Mouse (Mus musculus) MEL (cell line): Measurements from ENCODE around the gene Grid1. TPM values are rescaled to one million over a fixed set of nuclear protein-coding genes. Genes with fewer than 3 reads are reported as not detected.

Experiments used
- DNase-seq: peaks from one replicate; pipeline ENCODE4 v3.0.0; 2011; ENCODE audit warnings: low read depth, low spot score
- H3K27ac ChIP-seq: 2 replicates; pipeline ENCODE4 v1.5.1; 2012; ENCODE audit warnings: low read depth, mild to moderate bottlenecking, control low read depth, low read length, moderate library complexity; ENCODE audit not compliant: control insufficient read depth
- H3K27me3 ChIP-seq, 2 experiments: fragments of 150-350 bp in 1 of 2; sonication (generic) in 1 of 2; 2 replicates each; pipeline ENCODE4 v1.6.1; 2012; ENCODE audit warnings: low read length in 2 of 2, mild to moderate bottlenecking in 2 of 2, improper control_type of control experiment in 1 of 2, moderate library complexity in 1 of 2; ENCODE audit not compliant: insufficient read depth in 2 of 2, control insufficient read depth in 1 of 2
- H3K36me3 ChIP-seq, 2 experiments: 2 replicates each; pipeline ENCODE4 v1.6.1; 2012 to 2014; ENCODE audit warnings: low read length in 2 of 2, improper control_type of control experiment in 1 of 2, inconsistent platforms in 1 of 2, mild to moderate bottlenecking in 1 of 2; ENCODE audit not compliant: insufficient read depth in 2 of 2, control insufficient read depth in 1 of 2
- H3K4me1 ChIP-seq, 2 experiments: fragments of 150-350 bp in 1 of 2; sonication (generic) in 1 of 2; 2 replicates each; pipeline ENCODE4 v1.6.1; 2012; ENCODE audit warnings: low read length in 2 of 2, improper control_type of control experiment in 1 of 2, mild to moderate bottlenecking in 1 of 2; ENCODE audit not compliant: insufficient read depth in 2 of 2, control insufficient read depth in 1 of 2
- H3K4me3 ChIP-seq, 2 experiments: fragments of 150-350 bp in 1 of 2; sonication (generic) in 1 of 2; 2 replicates each; pipeline ENCODE4 v1.5.1; 2012; ENCODE audit warnings: low read depth in 2 of 2, low read length in 2 of 2, mild to moderate bottlenecking in 2 of 2, moderate library complexity in 2 of 2, control low read depth in 1 of 2, improper control_type of control experiment in 1 of 2; ENCODE audit not compliant: control insufficient read depth in 1 of 2, insufficient read depth in 1 of 2
- H3K79me2 ChIP-seq: 2 replicates; pipeline ENCODE4 v1.6.1; 2012; ENCODE audit warnings: mild to moderate bottlenecking, low read length, moderate library complexity; ENCODE audit not compliant: control insufficient read depth, poor library complexity, insufficient read depth
- H3K9ac ChIP-seq: 2 replicates; pipeline ENCODE4 v1.6.1; 2012; ENCODE audit warnings: low read depth, mild to moderate bottlenecking, control low read depth, low read length, moderate library complexity; ENCODE audit not compliant: control insufficient read depth, poor library complexity, severe bottlenecking
- H3K9me3 ChIP-seq: fragments of 150-350 bp; sonication (generic); replicated peaks from 2 replicates; pipeline ENCODE4 v1.6.1; 2012; ENCODE audit warnings: mild to moderate bottlenecking, low read length, improper control_type of control experiment, moderate library complexity; ENCODE audit not compliant: insufficient read depth
- EP300 ChIP-seq, 2 experiments: IDR thresholded peaks; 2 replicates each; pipeline ENCODE4 v1.6.1; 2011; ENCODE audit warnings: improper control_type of control experiment in 2 of 2, low read length in 2 of 2, low read depth in 1 of 2, mild to moderate bottlenecking in 1 of 2
- GATA1 ChIP-seq: IDR thresholded peaks from 2 replicates; pipeline ENCODE4 v1.6.1; 2011; ENCODE audit warnings: low read depth, low read length, improper control_type of control experiment
- MAFK ChIP-seq: IDR thresholded peaks from 2 replicates; pipeline ENCODE4 v1.6.1; 2011; ENCODE audit warnings: low read depth, mild to moderate bottlenecking, low read length, improper control_type of control experiment, borderline replicate concordance
- MEF2A ChIP-seq: IDR thresholded peaks from 2 replicates; pipeline ENCODE4 v1.6.1; 2014; ENCODE audit warnings: low read depth, mild to moderate bottlenecking, inconsistent platforms, low read length, improper control_type of control experiment; ENCODE audit not compliant: poor library complexity, insufficient replicate concordance, severe bottlenecking; ENCODE audit errors: extremely low read depth
- RAD21 ChIP-seq: IDR thresholded peaks from 2 replicates; pipeline ENCODE4 v1.6.1; 2011; ENCODE audit warnings: mild to moderate bottlenecking, low read depth, low read length, improper control_type of control experiment
- SIN3A ChIP-seq: IDR thresholded peaks from 2 replicates; pipeline ENCODE4 v1.6.1; 2012; ENCODE audit warnings: low read length, improper control_type of control experiment, inconsistent platforms
- TBP ChIP-seq: IDR thresholded peaks from 2 replicates; pipeline ENCODE4 v1.8.0; 2011; ENCODE audit warnings: low read depth, low read length, improper control_type of control experiment
- TCF12 ChIP-seq: IDR thresholded peaks from 2 replicates; pipeline ENCODE4 v1.6.1; 2014; ENCODE audit warnings: low read depth, mild to moderate bottlenecking, inconsistent platforms, low read length, improper control_type of control experiment, moderate library complexity
- polyA plus RNA-seq, 2 experiments: library from polyadenylated mRNA; stranded (reverse) in 1 of 2; unstranded in 1 of 2; fragments of >175 nt in 1 of 2; fragments of >200 nt in 1 of 2; gene quantifications; 2 replicates each; pipeline versions ENCODE4 v1.2.1 to v1.2.4; 2012; ENCODE audit warnings: low replicate concordance in 2 of 2, low read depth in 1 of 2; ENCODE audit not compliant: insufficient read length in 2 of 2, insufficient read depth in 1 of 2, missing spikeins in 1 of 2
- total RNA-seq: library from RNA; depleted of rRNA; stranded (reverse); fragments of 300-350 nt; gene quantifications from 2 replicates; pipeline ENCODE4 v1.2.3, GENCODE M21; 2012

The Grid1 gene
- total and polyA plus RNA-seq, 3 experiments = not detected

- H3K36me3 ChIP-seq = no peaks in the 10 kb centered on the region
- H3K4me3 ChIP-seq = no peak overlapping the region
- no peaks in the 10 kb centered on the region for H3K4me1 ChIP-seq
- TF ChIP-seq SIN3A (no peak), GATA1 (no peak), RAD21 (no peak), MEF2A (no peak), TBP (no peak)
- H3K79me2 ChIP-seq = no peaks in the 10 kb centered on the region
- H3K27me3 ChIP-seq = no peaks in the 10 kb centered on the region
- DNase-seq = no peak
- H3K9me3 ChIP-seq = no peaks in the 10 kb centered on the region
- H3K27ac ChIP-seq = no peak overlapping the region
- no peak overlapping the region for H3K9ac ChIP-seq
Observed at GRCm38 (mm10) chr14:35365177-35365944, 545.5 kb downstream of the Grid1 start.

GRCm38 (mm10) chr14:35374374-35374773 is 554.5 kb downstream of the Grid1 start:
- no peaks in the 10 kb centered on the region for H3K4me1 ChIP-seq
- no peaks in the 10 kb centered on the region for H3K27me3 ChIP-seq
- TF ChIP-seq EP300 (IDR thresholded peaks at IDR 0.05; ENCODE audit: low read depth in 1 of 2, low read length in 2 of 2) (no peak), TCF12 (no peak)
- H3K27ac ChIP-seq = no peak overlapping the region
- no peaks in the 10 kb centered on the region for H3K79me2 ChIP-seq
- DNase-seq = no peak
- H3K36me3 ChIP-seq = no peaks in the 10 kb centered on the region
- H3K4me3 ChIP-seq = no peak overlapping the region
- H3K9me3 ChIP-seq = no peaks in the 10 kb centered on the region
- H3K9ac ChIP-seq = no peak overlapping the region

GRCm38 (mm10) chr14:35393591-35393990 is 573.7 kb downstream of the Grid1 start:
- TF ChIP-seq MAFK = no peak
- TF ChIP-seq, all 39 proteins: peak for 0

More at GRCm38 (mm10) chr14:35393591-35393990, 573.7 kb downstream of the Grid1 start:
- no peak overlapping the region for H3K9ac ChIP-seq
- no peaks in the 10 kb centered on the region for H3K4me1 ChIP-seq
- no peaks in the 10 kb centered on the region for H3K27me3 ChIP-seq
- no peaks in the 10 kb centered on the region for H3K36me3 ChIP-seq
- no peaks in the 10 kb centered on the region for H3K79me2 ChIP-seq
- H3K27ac ChIP-seq = no peak overlapping the region
- no peaks in the 10 kb centered on the region for H3K9me3 ChIP-seq
- DNase-seq = no peak
- no peak overlapping the region for H3K4me3 ChIP-seq
